11 mouse cellular contexts compared by ENCODE assay signal in the genomic region with DNA sequence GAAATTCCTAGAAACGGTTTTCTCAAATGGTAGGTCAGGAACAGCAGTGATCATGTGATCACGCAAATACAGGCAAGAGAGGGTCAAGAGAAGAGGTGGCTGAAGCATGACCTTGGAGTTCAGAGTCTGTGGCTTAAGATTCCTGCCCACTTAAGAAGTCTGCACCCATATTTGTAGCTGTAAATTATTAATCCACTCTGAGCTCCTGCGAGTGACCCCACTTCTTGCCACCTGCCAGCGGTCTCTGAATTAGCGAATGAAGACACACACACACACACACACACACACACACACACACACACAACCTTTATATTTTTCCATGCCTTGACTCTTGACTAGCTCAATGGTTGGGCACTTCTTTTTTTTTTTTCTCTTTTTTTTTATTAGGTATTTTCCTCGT.
"Had no signal": no experiment of that assay in that cellular context is flagged by ENCODE, and none has a peak within 500 bp of the region (broad histone marks: within the 10 kb centered on the region; RNA-seq: fewer than 3 reads in every experiment).

No protein-coding gene starts in this region.

- H3K4me3 ChIP-seq: hindbrain, embryonic 15.5 days; layer of hippocampus, adult 2 months; limb, embryonic 13.5 days; midbrain, embryonic 12.5 days; neural tube, embryonic 15.5 days had no signal

- H3K9me3 ChIP-seq: hindbrain, embryonic 15.5 days; limb, embryonic 13.5 days; midbrain, embryonic 12.5 days; neural tube, embryonic 15.5 days had no signal

- DNase-seq: left cerebral cortex, postnatal 4 days; lung, adult 18-20 months; right cerebral cortex, adult 18-20 months; right cerebral cortex, postnatal 25 days; thymus, postnatal 36 days had no signal

- H3K4me2 ChIP-seq: hindbrain, embryonic 15.5 days; limb, embryonic 13.5 days; midbrain, embryonic 12.5 days; neural tube, embryonic 15.5 days had no signal

- H3K36me3 ChIP-seq: hindbrain, embryonic 15.5 days; limb, embryonic 13.5 days; midbrain, embryonic 12.5 days; neural tube, embryonic 15.5 days had no signal

- H3K9ac ChIP-seq: hindbrain, embryonic 15.5 days; limb, embryonic 13.5 days; liver, embryonic 14.5 days; midbrain, embryonic 12.5 days; neural tube, embryonic 15.5 days had no signal

- H3K27me3 ChIP-seq: hindbrain, embryonic 15.5 days; limb, embryonic 13.5 days; midbrain, embryonic 12.5 days; neural tube, embryonic 15.5 days had no signal

- H3K27ac ChIP-seq: hindbrain, embryonic 15.5 days; layer of hippocampus, adult 2 months; limb, embryonic 13.5 days; liver, embryonic 14.5 days; midbrain, embryonic 12.5 days; neural tube, embryonic 15.5 days had no signal
